Mouse (Mus musculus) heart, embryonic 10.5 days (tissue): ENCODE results near the gene Plcg2. TPM values are rescaled to one million over a fixed set of nuclear protein-coding genes. Genes with fewer than 3 reads are reported as not detected.

Experiments
- DNase-seq: peaks from one replicate; pipeline ENCODE4 v3.0.0-alpha.2; 2017; ENCODE audit warnings: low spot score
- H3K27ac ChIP-seq: fragments of 300-500 bp; sonication (generic); 2 replicates; pipeline ENCODE4 v1.5.1; 2016; ENCODE audit warnings: mild to moderate bottlenecking
- H3K27me3 ChIP-seq: fragments of 300-500 bp; sonication (generic); 2 replicates; pipeline ENCODE4 v1.6.1; 2016; ENCODE audit warnings: mild to moderate bottlenecking; ENCODE audit not compliant: poor library complexity, insufficient read depth, severe bottlenecking
- H3K36me3 ChIP-seq: fragments of 300-500 bp; sonication (generic); 2 replicates; pipeline ENCODE4 v1.6.1; 2016; ENCODE audit warnings: mild to moderate bottlenecking, moderate library complexity
- H3K4me1 ChIP-seq: fragments of 300-500 bp; sonication (generic); 2 replicates; pipeline ENCODE4 v1.6.1; 2016; ENCODE audit warnings: mild to moderate bottlenecking
- H3K4me3 ChIP-seq: fragments of 300-500 bp; sonication (generic); 2 replicates; pipeline ENCODE4 v1.5.1; 2016; ENCODE audit warnings: mild to moderate bottlenecking, moderate library complexity
- H3K9me3 ChIP-seq: fragments of 300-500 bp; sonication (generic); 2 replicates; pipeline ENCODE4 v1.6.1; 2016; ENCODE audit warnings: mild to moderate bottlenecking, moderate library complexity
- WGBS: fragments of 180-500 bp; shearing (Covaris S2); methylation state at CpG from one replicate; pipeline ENCODE4 v1.1.7; 2016; 5-methylcytosine and 5-hydroxymethylcytosine counted together
- polyA plus RNA-seq: library from polyadenylated mRNA; unstranded; fragments of >200 nt; fragmentation: Nextera tagmentation; extraction: Ambion mirVana; gene quantifications from 2 replicates; pipeline ENCODE4 v1.2.1, GENCODE M21; 2016

The Plcg2 gene
- polyA plus RNA-seq, 1 experiment from 2014 or later: 6.8 TPM

GRCm38 (mm10) chr8:117498915-117499540 is 937 bp downstream of the Plcg2 start:
- DNase-seq: no peak

GRCm38 (mm10) chr8:117500232-117500823 is 2.2 kb downstream of the Plcg2 start:
- 71% methylated on average over 5 of the region's 5 CpGs for WGBS
- H3K4me1 ChIP-seq: peaks cover 26% of the 10 kb centered on the region
- H3K36me3 ChIP-seq: no peaks in the 10 kb centered on the region
- no peaks in the 10 kb centered on the region for H3K9me3 ChIP-seq
- peaks cover 30% of the 10 kb centered on the region for H3K27me3 ChIP-seq
- no peak for DNase-seq
- H3K4me3 ChIP-seq: no peak overlapping the region
- H3K27ac ChIP-seq: no peak overlapping the region

More at GRCm38 (mm10) chr8:117498915-117499540, 937 bp downstream of the Plcg2 start:
- Histone ChIP-seq H3K4me1 (peaks cover 26% of the 10 kb centered on the region), H3K4me3 (peak overlapping the region; percentile 79), H3K27ac (peak overlapping the region; percentile 82), H3K36me3 (no peaks in the 10 kb centered on the region), H3K27me3 (peaks cover 35% of the 10 kb centered on the region), H3K9me3 (no peaks in the 10 kb centered on the region)
- WGBS: 13% methylated on average over 20 of the region's 20 CpGs

- Histone ChIP-seq H3K36me3 (no peaks in the 10 kb centered on the region), H3K4me3 (no peak overlapping the region), H3K27me3 (peaks cover 30% of the 10 kb centered on the region), H3K9me3 (no peaks in the 10 kb centered on the region), H3K27ac (no peak overlapping the region), H3K4me1 (peaks cover 26% of the 10 kb centered on the region)
- 62% methylated on average over 6 of the region's 6 CpGs for WGBS
- DNase-seq: no peak
These were observed 3.2 kb downstream of the Plcg2 start for GRCm38 (mm10) chr8:117501323-117501722.

- no peak for DNase-seq
- Histone ChIP-seq H3K4me1 (peaks cover 18% of the 10 kb centered on the region), H3K36me3 (no peaks in the 10 kb centered on the region), H3K27me3 (peaks cover 14% of the 10 kb centered on the region), H3K4me3 (no peak overlapping the region), H3K27ac (no peak overlapping the region), H3K9me3 (no peaks in the 10 kb centered on the region)
- 65% methylated on average over 13 of the region's 13 CpGs for WGBS
These were observed 5.4 kb downstream of the Plcg2 start for GRCm38 (mm10) chr8:117503405-117504069.

- Histone ChIP-seq H3K36me3 (no peaks in the 10 kb centered on the region), H3K4me1 (no peaks in the 10 kb centered on the region), H3K27ac (no peak overlapping the region), H3K9me3 (no peaks in the 10 kb centered on the region; the same call in 1 of the 2 replicates), H3K4me3 (no peak overlapping the region), H3K27me3 (0 out of 2 replicates have a peak, but pooled peaks cover 5% of the 10 kb centered on the region)
- WGBS: 75% methylated on average over 8 of the region's 8 CpGs
- no peak for DNase-seq
These were observed 9.6 kb downstream of the Plcg2 start for GRCm38 (mm10) chr8:117507703-117508102.

GRCm38 (mm10) chr8:117516876-117517565 is 18.9 kb downstream of the Plcg2 start:
- no peak overlapping the region for H3K4me3 ChIP-seq
- no peak overlapping the region for H3K27ac ChIP-seq
- no peak for DNase-seq
- H3K36me3 ChIP-seq: no peaks in the 10 kb centered on the region
- no peaks in the 10 kb centered on the region for H3K9me3 ChIP-seq
- WGBS: 67% methylated on average over 14 of the region's 14 CpGs
- H3K27me3 ChIP-seq: no peaks in the 10 kb centered on the region
- H3K4me1 ChIP-seq: peaks cover 8% of the 10 kb centered on the region; the same call in 1 of the 2 replicates

- Histone ChIP-seq H3K27me3 (no peaks in the 10 kb centered on the region), H3K27ac (no peak overlapping the region), H3K4me3 (no peak overlapping the region), H3K36me3 (no peaks in the 10 kb centered on the region), H3K9me3 (no peaks in the 10 kb centered on the region), H3K4me1 (peaks cover 8% of the 10 kb centered on the region; the same call in 1 of the 2 replicates)
- DNase-seq: no peak
- 85% methylated on average over 9 of the region's 9 CpGs for WGBS
These were observed 19.8 kb downstream of the Plcg2 start for GRCm38 (mm10) chr8:117517861-117518260.

- Histone ChIP-seq H3K4me3 (no peak overlapping the region), H3K9me3 (no peaks in the 10 kb centered on the region), H3K27ac (no peak overlapping the region), H3K27me3 (no peaks in the 10 kb centered on the region), H3K36me3 (no peaks in the 10 kb centered on the region), H3K4me1 (peaks cover 8% of the 10 kb centered on the region; the same call in 1 of the 2 replicates)
- WGBS: 67% methylated on average over 4 of the region's 4 CpGs
- DNase-seq: no peak
These were observed 20.8 kb downstream of the Plcg2 start for GRCm38 (mm10) chr8:117518873-117519272.

- no peak for DNase-seq
- Histone ChIP-seq H3K27ac (peak overlapping the region; percentile 56; the same call in 1 of the 2 replicates), H3K9me3 (no peaks in the 10 kb centered on the region), H3K4me1 (peaks cover 23% of the 10 kb centered on the region), H3K27me3 (no peaks in the 10 kb centered on the region), H3K4me3 (no peak overlapping the region), H3K36me3 (no peaks in the 10 kb centered on the region)
- WGBS: 26% methylated on average over 2 of the region's 2 CpGs
These were observed 28.1 kb downstream of the Plcg2 start for GRCm38 (mm10) chr8:117526185-117526584.

- 73% methylated on average over 5 of the region's 5 CpGs for WGBS
- DNase-seq: no peak
These were observed 29.9 kb downstream of the Plcg2 start for GRCm38 (mm10) chr8:117527983-117528382.

GRCm38 (mm10) chr8:117529177-117529576 is 31.1 kb downstream of the Plcg2 start:
- no peaks in the 10 kb centered on the region for H3K9me3 ChIP-seq
- no peaks in the 10 kb centered on the region for H3K27me3 ChIP-seq
- DNase-seq: no peak
- H3K4me3 ChIP-seq: no peak overlapping the region
- peaks cover 23% of the 10 kb centered on the region for H3K4me1 ChIP-seq
- no peak overlapping the region for H3K27ac ChIP-seq
- WGBS: 68% methylated on average over 5 of the region's 5 CpGs
- no peaks in the 10 kb centered on the region for H3K36me3 ChIP-seq

More at GRCm38 (mm10) chr8:117527983-117528382, 29.9 kb downstream of the Plcg2 start:
- no peaks in the 10 kb centered on the region for H3K27me3 ChIP-seq
- H3K4me3 ChIP-seq: no peak overlapping the region
- H3K9me3 ChIP-seq: no peaks in the 10 kb centered on the region
- H3K27ac ChIP-seq: peak overlapping the region; percentile 47; the same call in 1 of the 2 replicates
- no peaks in the 10 kb centered on the region for H3K36me3 ChIP-seq
- H3K4me1 ChIP-seq: peaks cover 23% of the 10 kb centered on the region

- no peaks in the 10 kb centered on the region for H3K36me3 ChIP-seq
- no peak overlapping the region for H3K4me3 ChIP-seq
- DNase-seq: no peak
- peaks cover 18% of the 10 kb centered on the region for H3K4me1 ChIP-seq
- no peak overlapping the region for H3K27ac ChIP-seq
- no peaks in the 10 kb centered on the region for H3K9me3 ChIP-seq
- H3K27me3 ChIP-seq: no peaks in the 10 kb centered on the region
- 83% methylated on average over 15 of the region's 15 CpGs for WGBS
These were observed 34.4 kb downstream of the Plcg2 start for GRCm38 (mm10) chr8:117532381-117532972.
